Mouse (Mus musculus): ENCODE measurements around the gene Duox1. TPM values are rescaled to one million over a fixed set of nuclear protein-coding genes. Genes with fewer than 3 reads are reported as not detected.

The Duox1 gene
- polyA plus RNA-seq (2014; fragmentation: Illumina TruSeq; extraction: RNeasy Lipid Tissue Mini Kit (QIAGEN cat#74804); ENCODE audit: low read depth, low replicate concordance), result not detected

DNA sequence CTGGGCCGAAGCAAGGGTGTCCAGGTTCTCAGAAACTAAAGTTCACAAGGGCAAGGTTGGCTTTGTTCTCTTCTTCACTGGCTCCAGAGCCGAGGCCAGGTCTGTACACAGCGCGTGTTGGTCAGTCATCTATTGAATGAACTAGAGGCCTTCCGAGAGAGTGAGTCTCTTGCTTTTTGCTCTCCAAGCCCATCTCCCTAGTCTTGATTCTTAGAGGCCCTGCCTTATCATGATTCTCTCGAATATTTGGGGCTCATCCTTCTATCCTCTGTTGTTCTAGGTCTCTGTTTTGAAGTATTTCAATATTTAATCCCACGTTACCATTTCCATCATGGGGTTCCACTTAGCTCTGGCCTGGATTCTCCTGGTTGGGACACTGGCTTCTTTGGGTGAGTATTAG, at the start of gene Duox1:
Gene Duox1, plus strand, starts transcription at position 301 of the 400 bp plus-strand sequence.

DNA sequence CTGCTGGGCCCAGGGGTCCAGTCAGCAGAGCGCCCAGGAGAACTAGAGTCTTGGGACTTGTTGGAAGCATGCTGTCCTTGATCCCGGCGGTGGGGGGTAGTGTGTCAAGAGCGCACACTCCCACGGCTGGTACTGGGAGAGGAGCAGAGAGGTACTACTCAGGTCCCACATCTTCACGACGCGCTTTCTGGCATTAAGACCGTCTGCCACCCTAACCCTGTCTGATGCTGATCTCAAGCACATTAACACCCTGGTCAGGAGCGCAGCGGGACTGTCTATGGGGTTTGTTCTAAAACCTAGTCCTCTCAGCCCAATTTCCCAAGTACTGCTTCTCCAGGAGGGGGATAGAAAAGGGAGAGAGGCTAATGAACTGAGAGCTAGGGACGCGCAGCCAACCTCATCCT, 17.4 kb upstream of the Duox1 start, which contains the start of gene Duox2:
Gene Duox2, minus strand, starts transcription at position 354 of the 404 bp plus-strand sequence.

DNA sequence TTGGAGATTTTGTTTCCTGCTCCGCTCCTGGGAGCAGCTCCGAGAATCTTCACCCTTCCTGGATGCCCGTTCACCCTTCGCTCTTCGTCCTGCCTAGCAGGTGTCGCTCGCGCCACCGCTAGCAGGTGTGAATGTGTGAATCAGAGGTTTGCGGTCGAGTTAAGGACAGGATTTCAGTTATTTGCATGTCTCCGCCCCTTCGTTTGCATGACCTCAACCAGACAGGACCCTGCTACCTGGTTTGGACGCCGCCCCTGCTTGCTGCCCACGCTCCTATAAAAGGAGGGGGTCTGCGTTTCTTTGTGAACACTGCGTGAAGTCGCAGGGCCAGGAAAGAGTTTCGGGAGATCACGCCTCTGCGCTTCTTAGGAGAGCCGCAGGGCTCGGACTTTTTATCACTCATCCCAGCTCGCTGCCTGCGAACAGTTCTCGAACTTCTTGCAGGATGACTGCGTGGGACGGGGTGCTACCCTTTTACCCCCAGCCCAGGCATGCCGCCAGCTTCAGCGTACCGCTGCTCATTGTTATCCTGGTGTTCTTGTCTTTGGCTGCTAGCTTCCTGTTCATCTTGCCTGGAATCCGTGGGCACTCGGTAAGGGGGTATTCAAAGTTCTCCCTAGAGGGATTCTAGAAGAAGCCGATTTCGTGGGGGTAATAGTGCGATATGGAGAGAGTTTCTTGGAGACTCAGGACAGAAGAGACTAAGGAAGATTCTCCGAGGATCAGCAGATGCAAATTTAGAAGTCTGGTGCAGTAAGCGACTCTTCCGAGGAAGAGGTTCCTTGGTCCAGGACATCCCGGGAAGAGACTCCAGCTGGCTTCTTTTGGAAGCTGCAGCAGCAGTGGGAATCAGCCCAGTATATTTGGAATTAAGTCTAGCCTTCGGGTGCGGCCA, 16.6 kb upstream of the Duox1 start, which contains the start of gene Duoxa2:
Gene Duoxa2, plus strand, starts transcription at position 305 of the 895 bp plus-strand sequence.

DNA sequence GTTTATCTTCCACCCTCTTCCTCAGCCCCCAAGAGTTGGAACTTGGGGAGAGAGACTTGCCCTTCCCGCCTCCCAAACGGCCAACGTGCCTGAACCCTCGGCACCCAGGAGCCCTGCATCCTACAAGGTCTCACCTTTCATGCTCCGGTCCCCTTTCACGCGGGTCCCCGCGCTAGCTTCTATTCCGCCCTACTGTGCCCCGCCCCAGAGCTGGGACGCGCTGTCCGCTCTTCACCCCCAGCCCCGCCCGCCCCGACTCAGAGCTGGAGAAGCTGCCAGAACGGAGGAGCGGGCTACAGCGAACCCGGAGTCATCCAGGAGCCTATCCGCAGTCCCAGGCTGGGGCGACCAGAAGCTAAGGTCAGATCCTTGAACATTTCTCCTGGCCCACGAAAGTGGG, 1.9 kb upstream of the Duox1 start, which contains the start of gene Duoxa1:
Gene Duoxa1, minus strand, starts transcription at position 195 of the 400 bp plus-strand sequence.

DNA sequence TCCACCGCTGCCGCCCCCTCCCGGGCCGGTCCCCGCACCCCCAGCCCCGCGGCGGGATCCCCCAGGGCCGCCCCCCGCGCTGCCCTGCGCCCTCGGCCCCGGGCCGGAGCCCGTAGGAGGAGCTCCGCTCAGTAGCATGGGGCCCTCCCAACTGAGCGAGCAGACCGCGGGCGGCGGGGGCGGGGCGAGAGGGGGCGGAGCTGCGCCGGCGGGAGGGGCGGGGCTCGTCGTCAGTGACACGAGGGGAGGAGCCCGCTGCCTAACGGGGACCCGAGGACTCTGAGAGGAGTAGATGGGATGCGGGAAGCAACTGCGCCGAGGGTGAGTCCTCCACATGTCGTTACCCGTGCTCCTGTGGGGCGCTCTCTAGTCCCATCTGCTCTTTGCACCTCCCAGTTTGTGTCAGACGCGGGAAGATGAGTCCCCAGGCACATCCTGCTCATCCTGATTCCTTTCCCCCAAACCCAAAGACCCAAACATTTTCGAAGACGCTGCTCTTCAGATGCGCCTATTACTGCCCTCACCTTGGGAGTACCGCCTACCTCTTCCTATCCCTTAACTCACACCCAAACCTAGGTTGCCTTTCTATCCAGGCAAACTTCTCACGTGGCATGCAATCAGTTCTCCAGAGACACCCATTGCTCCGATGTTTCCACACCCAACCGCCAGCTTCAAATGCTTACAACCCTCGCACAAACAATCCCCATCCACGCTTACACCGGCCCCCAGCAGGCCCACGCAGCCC, 53.7 kb downstream of the Duox1 start, which contains the start of gene Shf:
Gene Shf, minus strand, starts transcription at position 168 of the 745 bp plus-strand sequence.

Other genes with a start within 250 kb of the Duox1 start
- gene Spg11, start 197.3 kb upstream of the Duox1 start, polyA plus RNA-seq (2014; fragmentation: Illumina TruSeq; extraction: RNeasy Lipid Tissue Mini Kit (QIAGEN cat#74804); ENCODE audit: low read depth, low replicate concordance), result 5.5 TPM
- 233 TPM for gene B2m, start 168.0 kb upstream of the Duox1 start, polyA plus RNA-seq (2014; fragmentation: Illumina TruSeq; extraction: RNeasy Lipid Tissue Mini Kit (QIAGEN cat#74804); ENCODE audit: low read depth, low replicate concordance)
- gene Trim69, start 155.0 kb upstream of the Duox1 start, polyA plus RNA-seq (2014; fragmentation: Illumina TruSeq; extraction: RNeasy Lipid Tissue Mini Kit (QIAGEN cat#74804); ENCODE audit: low read depth, low replicate concordance), result 202 TPM
- 0.29 TPM for gene Patl2, start 129.5 kb upstream of the Duox1 start, polyA plus RNA-seq (2014; fragmentation: Illumina TruSeq; extraction: RNeasy Lipid Tissue Mini Kit (QIAGEN cat#74804); ENCODE audit: low read depth, low replicate concordance)
- gene Terb2, start 129.4 kb upstream of the Duox1 start, polyA plus RNA-seq (2014; fragmentation: Illumina TruSeq; extraction: RNeasy Lipid Tissue Mini Kit (QIAGEN cat#74804); ENCODE audit: low read depth, low replicate concordance), result 18.3 TPM
- gene Sord, start 80.9 kb upstream of the Duox1 start, polyA plus RNA-seq (2014; fragmentation: Illumina TruSeq; extraction: RNeasy Lipid Tissue Mini Kit (QIAGEN cat#74804); ENCODE audit: low read depth, low replicate concordance), result 1,442 TPM
- not detected for gene Duox2, start 17.2 kb upstream of the Duox1 start, polyA plus RNA-seq (2014; fragmentation: Illumina TruSeq; extraction: RNeasy Lipid Tissue Mini Kit (QIAGEN cat#74804); ENCODE audit: low read depth, low replicate concordance)
- gene Duoxa2, start 16.8 kb upstream of the Duox1 start, polyA plus RNA-seq (2014; fragmentation: Illumina TruSeq; extraction: RNeasy Lipid Tissue Mini Kit (QIAGEN cat#74804); ENCODE audit: low read depth, low replicate concordance), result not detected
- not detected for gene Duoxa1, start 1.9 kb upstream of the Duox1 start, polyA plus RNA-seq (2014; fragmentation: Illumina TruSeq; extraction: RNeasy Lipid Tissue Mini Kit (QIAGEN cat#74804); ENCODE audit: low read depth, low replicate concordance)
- gene Shf, start 53.5 kb downstream of the Duox1 start, polyA plus RNA-seq (2014; fragmentation: Illumina TruSeq; extraction: RNeasy Lipid Tissue Mini Kit (QIAGEN cat#74804); ENCODE audit: low read depth, low replicate concordance), result 0.42 TPM
- gene Slc28a2, start 110.8 kb downstream of the Duox1 start, polyA plus RNA-seq (2014; fragmentation: Illumina TruSeq; extraction: RNeasy Lipid Tissue Mini Kit (QIAGEN cat#74804); ENCODE audit: low read depth, low replicate concordance), result 0.90 TPM
- gene Gm14085, start 169.3 kb downstream of the Duox1 start, polyA plus RNA-seq (2014; fragmentation: Illumina TruSeq; extraction: RNeasy Lipid Tissue Mini Kit (QIAGEN cat#74804); ENCODE audit: low read depth, low replicate concordance), result 0.10 TPM

All from testis, adult 10 weeks (tissue).